Mouse (Mus musculus) hindbrain, embryonic 11.5 days (tissue): Measurements from ENCODE around the gene Krtap28-10. TPM values are rescaled to one million over a fixed set of nuclear protein-coding genes. Genes with fewer than 3 reads are reported as not detected.
A peak's percentile ranks its signal among the peaks of the same experiment; 100 is the strongest.

Experiments
- ATAC-seq: fragments of 200-750 bp; cut with Nextera tagmentation; 2 replicates; pipeline ENCODE4 v1.8.0; 2017; ENCODE audit warnings: mild to moderate bottlenecking, moderate TSS enrichment, moderate library complexity; ENCODE audit not compliant: low FRiP score
- DNase-seq: peaks from one replicate; pipeline ENCODE4 v3.0.0-alpha.2; 2015; ENCODE audit warnings: low spot score
- H3K27ac ChIP-seq: fragments of 300-500 bp; sonication (generic); 2 replicates; pipeline ENCODE4 v1.5.1; 2014; ENCODE audit warnings: mild to moderate bottlenecking, low read depth, low read length
- H3K27me3 ChIP-seq: fragments of 300-500 bp; sonication (generic); 2 replicates; pipeline ENCODE4 v1.6.1; 2014; ENCODE audit warnings: mild to moderate bottlenecking, low read length, moderate library complexity, mixed read lengths; ENCODE audit not compliant: control insufficient read depth, insufficient read depth
- H3K36me3 ChIP-seq: fragments of 300-500 bp; sonication (generic); 2 replicates; pipeline ENCODE4 v1.6.1; 2014; ENCODE audit warnings: mild to moderate bottlenecking, low read length, moderate library complexity, mixed read lengths; ENCODE audit not compliant: control insufficient read depth, insufficient read depth
- H3K4me1 ChIP-seq: fragments of 300-500 bp; sonication (generic); replicated peaks from 2 replicates; pipeline ENCODE4 v1.6.1; 2014; ENCODE audit warnings: low read length, mixed read lengths; ENCODE audit not compliant: control insufficient read depth, insufficient read depth
- H3K4me2 ChIP-seq: fragments of 300-500 bp; sonication (generic); replicated peaks from 2 replicates; pipeline ENCODE4 v1.6.1; 2014; ENCODE audit warnings: mild to moderate bottlenecking, low read depth, low read length
- H3K4me3 ChIP-seq: fragments of 300-500 bp; sonication (generic); 2 replicates; pipeline ENCODE4 v1.5.1; 2014; ENCODE audit warnings: low read depth, low read length
- H3K9ac ChIP-seq: fragments of 300-500 bp; sonication (generic); 2 replicates; pipeline ENCODE4 v1.6.1; 2014; ENCODE audit warnings: low read depth, low read length
- H3K9me3 ChIP-seq: fragments of 300-500 bp; sonication (generic); 2 replicates; pipeline ENCODE4 v1.6.1; 2016; ENCODE audit warnings: low read length; ENCODE audit not compliant: control insufficient read depth
- WGBS: fragments of 180-500 bp; shearing (Covaris S2); extraction: QIAGEN DNeasy Blood & Tissue Kit; methylation state at CpG from one replicate; pipeline ENCODE4 v1.1.7; 2014; 5-methylcytosine and 5-hydroxymethylcytosine counted together
- polyA plus RNA-seq: library from polyadenylated mRNA; unstranded; fragments of >200 nt; fragmentation: Nextera tagmentation; extraction: Ambion mirVana; gene quantifications from 2 replicates; pipeline ENCODE4 v1.2.1, GENCODE M21; 2014

The Krtap28-10 gene
- not detected in 2 replicates for polyA plus RNA-seq

- no peak within 1 kb of the TSS for H3K4me2 ChIP-seq
- 91% methylated on average over 2 of the region's 2 CpGs for WGBS
These were observed at the start of gene Krtap28-10 for GRCm38 (mm10) chr1:83042380-83042779. Gene Krtap28-10, minus strand, starts transcription at chr1:83042480.

GRCm38 (mm10) chr1:83091268-83091667, 49.0 kb upstream of the Krtap28-10 start:
- no peaks in the 10 kb centered on the region for H3K4me1 ChIP-seq
- H3K36me3 ChIP-seq, result no peaks in the 10 kb centered on the region
- H3K27me3 ChIP-seq, result no peaks in the 10 kb centered on the region
- H3K9ac ChIP-seq, result no peak overlapping the region
- H3K9me3 ChIP-seq, result no peaks in the 10 kb centered on the region
- WGBS, result 81% methylated on average over 3 of the region's 3 CpGs
- DNase-seq (no peak), ATAC-seq (no peak)
- no peak overlapping the region for H3K4me3 ChIP-seq
- no peak overlapping the region for H3K27ac ChIP-seq
- no peak overlapping the region for H3K4me2 ChIP-seq

More at GRCm38 (mm10) chr1:83042380-83042779, at the start of gene Krtap28-10:
- no peaks in the 10 kb centered on the region for H3K4me1 ChIP-seq
- ATAC-seq (no peak), DNase-seq (no peak)
- no peaks in the 10 kb centered on the region for H3K9me3 ChIP-seq
- no peak within 1 kb of the TSS for H3K4me3 ChIP-seq
- no peak within 1 kb of the TSS for H3K27ac ChIP-seq
- H3K9ac ChIP-seq, result no peak within 1 kb of the TSS
- H3K36me3 ChIP-seq, result no peaks in the 10 kb centered on the region
- H3K27me3 ChIP-seq, result no peaks in the 10 kb centered on the region

GRCm38 (mm10) chr1:83084790-83085189, 42.5 kb upstream of the Krtap28-10 start:
- 94% methylated on average over 2 of the region's 2 CpGs for WGBS
- no peak for ATAC-seq

GRCm38 (mm10) chr1:83077016-83077415, 34.7 kb upstream of the Krtap28-10 start:
- no peaks in the 10 kb centered on the region for H3K36me3 ChIP-seq
- H3K9me3 ChIP-seq, result no peaks in the 10 kb centered on the region
- no peak for ATAC-seq
- no peaks in the 10 kb centered on the region for H3K27me3 ChIP-seq
- no peak overlapping the region for H3K9ac ChIP-seq
- no peak for DNase-seq
- no peak overlapping the region for H3K27ac ChIP-seq
- H3K4me1 ChIP-seq, result no peaks in the 10 kb centered on the region
- WGBS, result 79% methylated on average over 6 of the region's 6 CpGs
- no peak overlapping the region for H3K4me3 ChIP-seq
- no peak overlapping the region for H3K4me2 ChIP-seq

More at GRCm38 (mm10) chr1:83084790-83085189, 42.5 kb upstream of the Krtap28-10 start:
- H3K9ac ChIP-seq, result no peak overlapping the region
- no peak overlapping the region for H3K27ac ChIP-seq
- no peak overlapping the region for H3K4me2 ChIP-seq
- H3K36me3 ChIP-seq, result no peaks in the 10 kb centered on the region
- DNase-seq, result no peak
- H3K4me3 ChIP-seq, result no peak overlapping the region
- H3K9me3 ChIP-seq, result no peaks in the 10 kb centered on the region
- no peaks in the 10 kb centered on the region for H3K27me3 ChIP-seq
- H3K4me1 ChIP-seq, result no peaks in the 10 kb centered on the region

- H3K27ac ChIP-seq, result no peak overlapping the region
- WGBS, result 48% methylated on average over 11 of the region's 11 CpGs
- ATAC-seq (peak; percentile 79), DNase-seq (peak; percentile 80)
- H3K9me3 ChIP-seq, result no peaks in the 10 kb centered on the region
- no peaks in the 10 kb centered on the region for H3K4me1 ChIP-seq
- H3K27me3 ChIP-seq, result no peaks in the 10 kb centered on the region
- no peak overlapping the region for H3K4me2 ChIP-seq
- H3K4me3 ChIP-seq, result no peak overlapping the region
- H3K9ac ChIP-seq, result no peak overlapping the region
- no peaks in the 10 kb centered on the region for H3K36me3 ChIP-seq
These were observed 34.1 kb upstream of the Krtap28-10 start for GRCm38 (mm10) chr1:83076190-83076917.

- no peak overlapping the region for H3K4me3 ChIP-seq
- no peak for ATAC-seq
- H3K4me2 ChIP-seq, result no peak overlapping the region
These were observed 33.4 kb upstream of the Krtap28-10 start for GRCm38 (mm10) chr1:83075526-83076189.

GRCm38 (mm10) chr1:83067205-83067604, 24.9 kb upstream of the Krtap28-10 start:
- DNase-seq (no peak), ATAC-seq (no peak)
- no peak overlapping the region for H3K4me2 ChIP-seq
- H3K27me3 ChIP-seq, result no peaks in the 10 kb centered on the region
- WGBS, result 93% methylated on average over 10 of the region's 10 CpGs
- no peaks in the 10 kb centered on the region for H3K4me1 ChIP-seq
- no peak overlapping the region for H3K4me3 ChIP-seq
- H3K27ac ChIP-seq, result no peak overlapping the region
- H3K36me3 ChIP-seq, result no peaks in the 10 kb centered on the region
- no peak overlapping the region for H3K9ac ChIP-seq
- no peaks in the 10 kb centered on the region for H3K9me3 ChIP-seq

More at GRCm38 (mm10) chr1:83075526-83076189, 33.4 kb upstream of the Krtap28-10 start:
- Histone ChIP-seq H3K36me3 (no peaks in the 10 kb centered on the region), H3K9me3 (no peaks in the 10 kb centered on the region), H3K27me3 (no peaks in the 10 kb centered on the region), H3K4me1 (no peaks in the 10 kb centered on the region), H3K9ac (no peak overlapping the region), H3K27ac (no peak overlapping the region)
- no peak for DNase-seq
- WGBS, result 46% methylated on average over 15 of the region's 15 CpGs

- Histone ChIP-seq H3K27me3 (no peaks in the 10 kb centered on the region), H3K9me3 (no peaks in the 10 kb centered on the region), H3K36me3 (no peaks in the 10 kb centered on the region), H3K27ac (no peak overlapping the region), H3K4me1 (no peaks in the 10 kb centered on the region), H3K4me2 (no peak overlapping the region), H3K9ac (no peak overlapping the region), H3K4me3 (no peak overlapping the region)
- DNase-seq, result no peak
- ATAC-seq, result no peak
- WGBS, result 91% methylated on average over 4 of the region's 4 CpGs
These were observed 24.3 kb upstream of the Krtap28-10 start for GRCm38 (mm10) chr1:83066577-83066976.

GRCm38 (mm10) chr1:83064851-83065250, 22.6 kb upstream of the Krtap28-10 start:
- Histone ChIP-seq H3K36me3 (no peaks in the 10 kb centered on the region), H3K9me3 (no peaks in the 10 kb centered on the region), H3K27me3 (no peaks in the 10 kb centered on the region), H3K4me1 (no peaks in the 10 kb centered on the region), H3K27ac (no peak overlapping the region), H3K4me2 (no peak overlapping the region), H3K9ac (no peak overlapping the region), H3K4me3 (no peak overlapping the region)
- peak; percentile 71 for DNase-seq
- WGBS, result 34% methylated on average over 3 of the region's 3 CpGs
- no peak for ATAC-seq
